Mouse (Mus musculus): ENCODE measurements around the gene Fermt1.

The Fermt1 gene

DNA sequence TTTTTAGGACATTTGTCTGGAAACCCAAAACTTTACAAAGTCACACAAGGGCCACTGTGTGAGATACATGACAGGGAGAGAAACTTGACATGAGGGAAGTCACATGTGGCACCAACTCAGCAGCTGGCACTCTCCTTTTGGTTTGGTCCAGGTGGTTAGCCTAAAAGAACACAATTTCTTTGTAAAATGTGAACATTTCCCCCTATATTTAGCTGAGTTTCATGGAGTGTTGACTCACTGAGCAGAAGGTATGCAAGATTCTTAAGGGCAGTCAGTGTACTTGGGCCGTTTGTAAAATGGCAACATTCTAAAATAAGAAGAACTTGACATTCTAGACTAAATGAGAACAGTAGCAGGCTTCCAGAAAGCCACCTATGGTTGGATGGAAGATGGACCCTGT, 30.9 kb downstream of the Fermt1 start:
- DNase-seq, result no peak

DNA sequence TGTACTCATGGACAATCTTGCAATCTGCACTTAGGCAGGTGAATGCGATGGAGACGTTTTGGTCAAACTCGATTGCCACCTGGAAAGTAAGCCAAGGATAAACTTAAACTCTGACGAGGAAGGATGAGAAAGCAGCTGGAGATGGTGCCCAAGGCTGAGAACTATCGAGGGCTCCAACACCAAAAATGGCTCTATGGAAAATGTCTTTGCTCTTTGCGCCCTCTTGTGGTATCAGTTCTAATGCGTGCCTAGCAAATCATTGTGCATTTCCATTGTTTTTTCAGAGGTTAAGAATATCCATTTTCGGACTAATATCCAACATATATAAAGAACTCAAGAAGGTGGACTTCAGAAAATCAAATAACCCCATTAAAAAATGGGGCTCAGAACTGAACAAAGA, 38.9 kb downstream of the Fermt1 start:
- DNase-seq, result peak; percentile 17 to 51

DNA sequence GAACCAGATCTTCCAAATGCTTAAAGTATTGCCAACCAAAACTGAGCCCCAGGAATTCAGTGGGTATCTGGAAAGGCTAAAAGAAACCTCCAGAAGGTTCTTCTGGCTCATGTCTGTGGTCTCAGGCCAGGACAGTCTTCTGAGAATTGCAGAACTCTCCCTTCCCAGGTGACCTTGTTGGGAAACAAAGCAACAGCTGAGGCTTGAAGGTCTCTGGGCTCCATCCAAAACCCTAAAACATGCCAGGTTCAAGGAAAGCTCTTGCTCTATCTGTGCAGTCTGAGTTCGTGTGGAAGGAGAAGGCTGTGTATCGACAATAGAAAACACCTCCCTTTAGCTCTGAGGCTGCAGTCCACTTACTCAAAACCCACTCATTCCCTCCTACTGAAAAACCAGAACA, 40.7 kb downstream of the Fermt1 start:
- no peak for DNase-seq

DNA sequence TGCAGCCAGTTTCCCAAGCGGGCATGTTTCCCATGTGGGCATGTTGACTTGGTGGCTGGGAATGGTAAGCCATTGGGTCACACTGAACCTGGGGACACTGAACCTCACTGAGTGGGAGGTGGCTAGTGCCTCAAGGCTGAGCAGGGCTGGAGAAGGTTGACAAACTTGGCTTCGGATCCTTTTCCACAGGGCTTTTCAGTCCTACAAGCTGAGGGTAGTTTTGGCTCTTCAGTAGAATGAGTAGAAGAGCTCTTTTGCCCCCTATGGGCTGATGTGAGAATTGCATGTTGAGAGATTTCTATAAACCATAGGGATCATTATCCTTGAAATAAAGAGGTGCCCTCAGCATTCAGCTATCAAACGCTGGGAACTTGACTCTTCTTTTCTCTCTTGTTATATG, 42.2 kb downstream of the Fermt1 start:
- DNase-seq, result peak in 1 of 2 experiments; percentile 33

DNA sequence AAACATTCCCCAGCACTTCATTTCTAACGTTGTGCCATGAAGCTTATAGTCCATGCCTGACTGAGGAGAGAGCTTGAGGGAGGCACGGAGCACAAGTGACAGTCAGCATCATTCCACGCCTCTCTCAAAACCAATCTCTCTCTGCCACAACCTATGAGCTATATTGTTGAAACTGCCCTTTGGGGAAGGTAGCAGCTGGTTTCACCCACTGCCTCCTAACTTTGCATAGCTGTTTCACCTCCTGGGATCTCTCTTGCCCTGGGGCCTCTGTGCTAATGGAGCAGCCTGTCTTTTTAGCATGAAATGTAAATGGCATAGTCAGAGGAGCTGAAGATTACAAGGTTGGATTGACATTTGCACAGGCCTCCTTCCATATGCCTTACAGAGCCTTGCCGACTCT, 43.6 kb downstream of the Fermt1 start:
- no peak for DNase-seq

DNA sequence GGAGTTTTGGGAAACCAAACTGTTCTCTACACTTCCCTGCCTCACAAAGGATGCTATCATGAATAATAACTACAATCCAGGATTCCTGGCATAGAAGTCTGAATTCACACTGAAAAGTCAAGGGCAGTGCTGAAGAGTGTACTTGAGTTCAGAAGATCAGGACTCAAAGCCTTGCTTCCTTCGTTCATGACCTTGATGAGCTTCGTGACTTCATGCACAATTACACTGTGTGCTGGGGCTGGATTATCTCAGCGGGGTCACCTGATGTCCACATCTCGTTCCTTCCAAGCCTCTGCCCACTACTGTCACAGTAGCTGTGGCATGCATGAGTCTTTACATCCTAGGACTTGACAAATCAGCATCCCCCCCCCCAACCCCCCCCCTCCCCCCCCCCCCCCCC, 44.1 kb downstream of the Fermt1 start:
- DNase-seq, result no peak

DNA sequence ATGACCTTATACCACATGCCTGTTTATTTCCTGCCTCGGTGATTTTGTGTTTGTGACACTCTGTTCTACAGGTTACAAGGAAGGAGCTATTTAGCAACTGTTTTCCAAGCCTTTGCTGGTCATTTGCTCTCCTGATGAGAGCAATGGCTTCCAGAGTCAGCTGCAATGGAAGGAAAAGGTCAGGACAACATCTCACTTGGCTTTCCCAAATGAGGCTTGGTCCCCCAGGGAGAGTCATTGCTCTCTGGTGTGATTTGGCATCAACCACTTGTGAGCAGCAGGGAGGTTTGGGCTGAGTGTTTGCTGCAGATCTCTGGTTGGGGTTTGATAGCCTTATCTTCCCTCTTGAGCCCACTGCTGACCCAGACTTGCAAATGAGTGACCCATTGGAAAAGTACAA, 45.1 kb downstream of the Fermt1 start:
- no peak for DNase-seq

DNA sequence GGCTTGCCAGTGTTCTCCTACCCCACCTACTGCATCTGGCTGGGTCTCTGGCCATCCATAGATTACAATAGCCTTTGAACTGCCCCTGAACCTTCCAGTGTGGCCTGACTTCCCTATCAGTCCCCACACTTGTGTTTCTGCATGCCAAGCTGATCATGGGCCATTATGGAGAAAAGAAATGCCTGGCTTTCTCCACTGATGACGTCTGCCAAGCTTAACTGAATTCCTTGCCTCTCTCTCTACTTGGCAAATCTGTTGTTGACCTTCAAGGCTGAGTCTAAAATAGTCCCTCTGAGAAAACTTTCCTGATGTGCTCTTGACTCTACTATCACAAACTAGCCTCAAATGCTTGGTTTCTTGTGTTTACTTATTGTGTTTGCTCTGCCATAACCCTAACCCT, 47.5 kb downstream of the Fermt1 start:
- DNase-seq, result no peak

DNA sequence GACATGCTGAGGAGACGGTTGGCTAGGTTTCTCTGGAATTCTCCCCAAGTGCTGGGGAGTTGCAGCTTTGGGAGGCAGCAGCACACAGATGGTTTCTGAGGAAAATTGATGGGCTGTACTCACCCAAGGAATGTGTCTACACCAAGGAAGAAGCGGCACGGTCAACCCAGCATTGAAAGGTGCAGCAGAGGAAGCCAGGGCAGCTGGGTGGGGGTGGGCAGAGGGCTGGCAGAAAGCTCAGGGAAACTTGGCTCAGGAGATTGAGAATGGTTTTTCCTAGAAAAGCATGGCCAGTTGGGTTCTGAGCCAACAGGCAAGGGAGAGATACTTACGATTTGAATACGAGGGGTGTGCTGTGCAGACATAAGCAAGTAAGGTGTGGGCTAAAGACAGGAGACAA, 51.9 kb downstream of the Fermt1 start:
- no peak for DNase-seq

DNA sequence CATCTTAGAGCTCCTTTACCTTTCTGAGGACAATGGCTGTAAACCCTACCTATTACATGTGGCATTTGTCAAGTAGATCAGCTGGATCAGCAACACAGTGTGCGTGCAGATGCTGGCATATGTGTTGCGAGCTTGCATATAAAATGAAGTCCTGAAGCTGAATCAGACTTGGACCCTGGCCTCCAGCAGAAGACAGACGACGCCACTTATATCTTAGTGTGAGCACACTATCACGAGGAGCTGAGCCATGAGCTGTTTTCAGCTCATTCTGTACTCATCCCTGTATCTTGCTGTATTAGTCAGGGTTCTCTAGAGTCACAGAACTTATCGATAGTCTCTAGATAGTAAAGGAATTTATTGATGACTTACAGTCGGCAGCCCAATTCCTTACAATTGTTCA, 60.4 kb downstream of the Fermt1 start:
- no peak for DNase-seq

DNA sequence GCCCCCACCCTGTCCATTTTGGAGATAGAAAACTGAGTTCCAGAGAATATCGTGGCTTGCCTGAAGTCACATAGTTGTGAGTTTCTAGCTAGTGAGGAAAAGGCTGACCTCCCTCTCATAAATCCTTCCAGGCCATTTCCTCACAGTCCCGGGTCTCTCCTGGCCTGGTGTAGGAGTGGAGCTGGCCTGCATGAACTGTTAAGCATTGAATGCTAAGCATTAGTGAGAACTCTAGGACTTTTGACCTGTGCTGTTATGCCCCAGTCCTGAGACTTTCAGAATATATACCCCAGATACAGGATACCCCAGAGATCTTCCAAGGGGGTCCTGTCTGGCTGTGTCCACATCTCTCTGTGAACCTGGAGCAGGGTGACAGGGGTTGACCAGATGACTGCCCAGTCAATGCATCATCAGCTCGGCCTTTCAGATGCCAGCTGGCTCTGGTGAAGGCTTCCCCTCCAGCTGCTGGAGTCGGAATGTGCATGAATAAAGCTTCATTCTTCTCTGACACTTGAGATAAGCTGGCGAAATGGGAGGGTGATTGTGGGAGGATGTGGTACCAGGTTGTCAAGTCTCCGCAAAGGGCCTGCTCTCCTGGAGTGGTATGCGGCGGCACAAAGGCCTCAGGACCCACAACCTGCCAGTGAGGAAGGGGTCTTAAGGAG, 61.3 kb downstream of the Fermt1 start:
- DNase-seq, result no peak

DNA sequence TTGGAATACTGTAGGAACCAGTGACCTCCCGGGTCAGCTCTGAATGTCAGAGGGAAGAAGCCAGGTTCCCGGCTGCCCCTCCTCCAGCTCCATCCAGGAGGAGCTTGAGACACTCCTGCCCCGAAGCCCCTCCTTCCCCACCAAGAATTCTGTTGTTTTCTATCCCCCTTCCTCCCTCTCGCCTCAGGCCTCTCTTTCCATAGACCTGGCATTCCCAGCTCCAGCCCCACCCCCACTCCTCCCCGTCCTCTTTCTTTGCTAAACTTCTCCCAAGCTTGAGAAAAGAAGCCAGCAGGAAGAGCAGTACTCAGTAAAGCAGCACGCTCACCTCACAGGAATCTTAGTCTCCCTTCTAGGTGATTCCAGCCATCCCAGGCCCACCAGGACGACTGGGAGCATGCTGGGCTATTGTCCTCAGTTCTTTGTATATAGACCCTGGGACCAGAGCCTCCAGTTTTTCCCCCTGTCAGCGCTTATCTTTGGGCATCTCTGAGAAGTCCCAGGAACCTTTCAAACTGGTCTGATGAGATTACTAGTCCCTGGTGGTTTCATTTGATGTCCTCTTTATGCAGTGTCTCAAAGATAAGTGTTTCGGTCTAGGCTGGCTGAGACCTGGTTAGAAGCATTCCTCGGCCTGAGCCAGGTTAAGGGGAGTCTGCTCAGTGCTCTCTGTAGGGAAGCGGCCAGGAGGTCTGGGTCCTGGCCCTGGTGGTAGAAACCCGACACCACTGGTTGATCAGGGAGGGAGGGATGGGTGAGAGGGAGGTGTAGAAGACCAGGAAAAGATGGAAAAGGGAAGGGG, 64.7 kb downstream of the Fermt1 start, which contains the start of gene Lrrn4:
TSS of gene Lrrn4 (minus strand) at position 48 of the 802 bp plus-strand sequence.
- DNase-seq, result peak; percentile 18 to 31

DNA sequence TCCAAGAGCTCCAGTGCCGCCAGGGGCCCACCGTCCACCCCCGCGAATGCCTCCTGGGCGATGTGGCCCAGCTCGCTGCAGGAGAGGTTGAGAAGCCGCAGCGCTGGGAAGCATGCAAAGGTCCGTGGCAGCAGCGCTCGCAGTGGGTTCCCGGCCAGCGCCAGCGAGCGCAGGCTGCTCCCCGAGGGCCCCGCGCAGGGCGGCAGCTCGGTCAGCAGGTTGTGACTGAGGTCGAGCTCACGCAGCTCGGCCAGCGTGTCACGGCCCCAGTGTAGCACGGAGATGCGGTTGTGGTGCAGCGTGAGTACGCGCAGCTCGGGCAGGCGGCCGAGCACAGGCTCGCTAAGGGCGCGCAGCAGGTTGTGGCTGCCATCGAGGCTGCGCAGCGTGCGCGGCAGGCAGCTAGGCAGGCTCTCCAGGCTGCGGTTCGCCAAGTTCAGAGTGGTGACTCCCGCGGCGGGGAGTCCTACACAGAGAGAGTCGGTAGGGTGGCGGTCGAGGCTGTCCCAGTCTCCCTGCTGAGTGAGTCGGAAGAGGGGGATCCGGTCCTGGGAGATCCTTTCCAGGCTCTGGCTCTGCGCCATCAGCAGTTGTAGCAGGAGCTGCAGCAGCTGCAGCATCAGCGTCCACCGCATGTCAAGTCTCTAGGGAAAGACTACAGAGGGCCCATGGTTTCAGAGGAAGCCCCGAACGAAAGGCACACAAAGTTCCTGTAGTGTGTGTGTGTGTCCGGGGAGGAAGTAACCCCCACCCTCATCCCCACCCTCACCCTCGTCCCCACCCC, 66.3 kb downstream of the Fermt1 start:
- peak; percentile 71 to 79 for DNase-seq

DNA sequence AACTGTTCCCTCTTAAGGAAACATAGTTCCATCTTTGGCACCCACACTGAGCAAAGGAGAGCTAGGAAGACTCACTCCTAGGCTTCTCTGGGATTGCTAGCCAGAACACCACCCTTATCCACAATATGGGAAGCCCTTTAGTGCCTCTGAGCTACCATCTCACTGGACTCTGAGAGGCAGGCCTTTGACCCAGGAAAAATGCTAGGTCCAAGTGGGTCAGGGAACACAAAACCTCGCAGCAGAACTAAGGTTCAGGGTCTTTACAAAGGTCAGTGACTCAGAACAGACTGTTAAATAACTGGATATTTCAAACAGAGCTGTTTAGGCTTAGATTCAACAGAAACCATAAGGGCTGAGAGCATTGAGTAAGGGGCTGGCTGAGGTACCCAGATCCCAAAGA, 68.7 kb downstream of the Fermt1 start:
- DNase-seq, result no peak

DNA sequence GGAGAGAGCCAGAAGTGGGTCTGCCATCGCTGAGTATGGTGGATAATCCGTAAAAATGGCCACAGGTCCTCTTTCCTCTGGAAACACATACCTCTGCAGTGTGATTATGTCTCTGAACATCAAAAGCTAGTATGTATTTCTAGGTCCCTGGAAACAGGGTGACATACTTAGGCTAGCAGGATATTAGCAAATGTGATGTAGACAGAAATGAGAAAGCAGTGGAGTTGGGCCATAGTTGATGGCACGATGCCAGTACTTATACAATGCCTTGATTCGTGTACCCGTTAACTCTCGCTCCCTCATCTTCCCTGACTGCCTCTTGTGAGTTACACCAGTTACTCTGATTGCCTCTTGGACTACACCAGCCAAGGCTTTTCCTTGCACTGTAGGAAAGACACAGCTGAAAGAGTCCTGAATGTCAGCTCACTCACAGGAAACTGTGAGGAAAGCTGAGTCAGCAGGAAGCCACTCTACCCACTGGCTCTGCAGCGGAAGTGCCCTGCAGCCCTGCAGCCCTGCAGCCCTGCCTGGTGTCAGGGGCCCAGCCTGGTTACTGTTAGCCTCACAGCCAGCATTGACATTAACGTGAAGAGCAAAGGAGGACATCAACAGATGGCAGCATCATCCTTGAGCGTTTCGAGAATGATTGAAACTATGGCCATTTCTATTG, 71.9 kb downstream of the Fermt1 start:
- DNase-seq, result no peak

DNA sequence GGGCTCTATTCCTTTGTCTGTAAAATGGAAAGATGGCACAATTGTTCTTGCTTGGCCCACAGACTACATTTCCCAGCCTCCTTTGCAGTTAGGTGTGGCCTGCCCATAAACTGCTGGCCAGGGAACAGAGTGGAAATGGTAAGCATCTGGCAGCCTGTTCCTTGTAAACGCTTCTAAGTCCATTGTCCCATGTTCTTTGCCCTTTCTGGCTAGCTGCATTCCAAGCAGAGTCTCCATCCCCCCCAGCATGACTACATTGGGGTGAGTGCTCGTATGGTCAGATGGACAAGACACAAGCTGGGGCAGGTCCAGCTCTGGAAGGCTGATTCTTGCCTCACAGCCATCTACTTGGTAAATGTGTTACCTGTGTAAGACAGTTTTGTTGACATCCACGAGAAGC, 74.0 kb downstream of the Fermt1 start:
- peak; percentile 5 to 42 for DNase-seq

DNA sequence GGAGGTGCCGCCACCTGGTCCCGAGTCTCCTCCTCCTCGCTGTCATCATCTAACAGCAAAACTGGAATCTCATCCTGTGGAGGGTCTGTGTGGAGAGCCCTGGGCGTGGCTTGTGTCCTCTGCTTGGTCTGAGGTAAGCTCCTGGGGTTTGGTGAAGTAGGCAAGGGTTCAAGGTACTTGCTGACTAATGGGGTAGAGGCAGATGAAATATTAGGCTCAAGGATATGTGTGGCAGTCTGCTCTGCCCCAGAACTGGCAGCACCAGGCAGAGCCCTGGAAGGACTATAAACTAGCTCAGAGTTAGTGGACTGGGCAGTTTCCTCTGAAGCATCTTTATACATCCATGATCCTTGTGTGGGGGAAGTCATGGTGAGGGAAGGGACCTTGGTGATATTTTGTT, 75.4 kb downstream of the Fermt1 start:
- no peak for DNase-seq

DNA sequence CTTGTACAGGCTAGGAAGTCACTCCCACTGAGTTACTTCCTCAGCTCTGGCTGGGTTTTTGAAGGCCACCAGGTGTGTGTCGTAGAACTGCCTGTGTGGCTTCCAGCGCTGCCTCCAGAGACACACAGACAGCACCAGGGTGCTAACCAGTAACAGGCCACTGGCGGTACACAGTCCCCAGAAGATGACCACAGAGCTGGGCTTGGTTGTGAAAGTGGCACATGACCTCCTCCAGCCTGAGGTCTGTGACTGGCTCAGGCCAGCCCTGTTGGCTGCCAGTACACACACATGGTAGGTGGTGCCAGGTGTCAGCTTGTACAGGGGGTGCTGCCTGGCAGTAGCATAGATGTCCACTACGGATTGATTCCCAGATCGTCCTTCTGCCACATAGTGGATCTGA, 76.0 kb downstream of the Fermt1 start:
- no peak for DNase-seq

DNA sequence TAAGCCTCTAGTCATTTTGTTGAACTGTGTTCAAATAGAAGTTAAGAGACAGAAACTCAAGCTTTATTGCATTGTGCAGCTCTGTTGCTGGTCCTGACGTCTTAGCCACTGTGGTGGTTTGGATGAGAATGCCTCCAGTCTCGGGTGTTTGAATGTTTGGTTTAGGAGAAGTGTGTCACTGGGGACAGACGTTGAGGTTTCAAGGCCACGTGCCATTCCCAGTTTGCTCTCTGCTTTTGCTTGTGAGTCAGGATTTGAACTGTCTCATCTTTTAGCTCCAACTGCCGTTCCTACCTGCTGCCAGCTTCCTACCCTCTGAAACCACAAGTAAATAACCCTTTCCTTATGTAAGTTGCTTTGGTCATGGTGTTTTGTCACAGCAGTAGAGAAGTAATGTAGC, 78.2 kb downstream of the Fermt1 start:
- DNase-seq, result no peak

DNA sequence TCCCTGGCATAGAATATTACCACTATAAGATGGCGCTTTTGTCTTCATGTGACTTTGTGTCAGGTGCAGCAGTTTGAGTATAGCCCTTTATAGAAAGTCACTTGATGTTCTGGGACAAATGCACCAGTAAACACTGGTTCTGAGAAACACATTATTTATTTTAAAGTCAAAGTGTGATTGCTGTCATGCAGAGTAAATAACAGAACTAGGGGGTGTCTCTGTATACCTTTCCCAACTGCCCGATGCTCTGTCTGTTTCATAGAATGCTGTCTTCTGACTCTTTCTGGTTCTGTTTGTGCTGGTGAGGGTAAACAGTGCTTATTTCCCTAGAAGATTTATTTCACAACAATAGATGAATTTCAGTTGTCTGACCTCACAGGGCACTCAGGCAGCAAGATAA, 82.4 kb downstream of the Fermt1 start:
- DNase-seq, result no peak

DNA sequence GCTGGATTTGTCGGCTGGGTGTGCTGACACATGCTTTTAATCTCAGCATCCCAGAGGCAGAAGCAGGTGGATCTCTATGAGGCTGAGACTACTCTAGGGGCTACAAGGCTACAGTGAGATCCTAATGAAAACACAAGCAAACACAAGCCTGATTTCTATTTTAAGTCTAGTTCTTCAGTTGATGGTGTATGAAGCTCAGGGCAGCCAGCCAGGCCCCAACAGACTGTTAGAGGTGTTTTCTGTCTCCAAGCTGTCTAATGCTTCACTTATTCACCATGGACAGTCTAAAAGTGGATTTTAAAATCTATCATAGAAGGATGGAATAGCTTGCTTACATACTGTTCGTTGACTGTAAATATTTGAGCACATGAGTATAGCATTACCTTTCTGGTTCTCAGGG, 84.2 kb downstream of the Fermt1 start:
- no peak for DNase-seq

DNA sequence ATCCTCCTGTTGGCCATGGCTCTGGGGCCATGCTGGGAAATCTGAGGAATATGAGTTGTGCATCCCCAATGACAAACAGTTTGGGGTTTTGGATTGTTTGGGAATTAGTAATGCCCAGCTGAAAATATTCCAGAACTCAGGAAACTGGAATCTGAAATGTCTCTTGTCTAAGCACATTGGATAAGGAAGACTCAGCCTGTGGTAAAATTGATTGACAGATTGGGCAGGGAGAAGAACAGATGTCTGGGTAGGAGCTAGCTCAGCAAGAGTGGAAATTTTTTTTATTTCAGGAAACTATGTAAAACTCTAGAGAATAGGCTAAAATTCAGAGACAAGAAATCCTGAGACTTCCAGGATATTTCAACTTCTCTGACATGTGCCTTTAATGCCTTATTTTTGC, 85.3 kb downstream of the Fermt1 start:
- no peak for DNase-seq

DNA sequence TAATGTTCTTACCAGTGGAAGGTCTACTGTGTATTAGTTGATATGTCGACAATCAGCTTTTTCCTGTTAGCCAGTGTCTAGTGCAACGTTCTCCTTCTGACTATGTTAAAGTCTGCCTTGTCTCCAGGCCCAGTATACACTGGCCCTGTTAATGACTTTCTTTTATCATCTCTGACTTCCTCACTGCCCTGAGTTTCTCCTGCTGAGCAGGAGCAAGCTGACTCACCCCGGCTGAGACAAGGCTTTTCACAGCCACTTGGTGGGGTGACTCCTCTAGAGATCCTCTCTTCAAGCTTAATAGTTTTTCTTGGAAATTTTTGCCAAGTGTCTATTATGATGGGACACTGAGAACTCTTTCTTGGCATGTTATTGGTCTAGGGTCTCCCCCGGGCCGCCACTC, 89.4 kb downstream of the Fermt1 start:
- DNase-seq, result no peak

All from kidney, postnatal 4 days (tissue).